In genomic region chr19:4628819-4629218, GRCm38 (mm10) we compare ENCODE assay signal across 9 mouse cellular contexts. TPM values are rescaled to one million over a fixed set of nuclear protein-coding genes. Genes with fewer than 3 reads are reported as not detected.
A peak's percentile ranks its signal among the peaks of the same experiment; 100 is the strongest.
DNase-seq lines count a peak whose midpoint lies in the region; ATAC-seq and TF ChIP-seq lines count a peak whose summit lies in the region.
"Had no signal": no experiment of that assay in that cellular context is flagged by ENCODE, and none has a peak within 500 bp of the region (broad histone marks: within the 10 kb centered on the region; RNA-seq: fewer than 3 reads in every experiment).

No protein-coding gene starts in this region.

- H3K4me3 ChIP-seq in left cerebral cortex, adult 2 months = no peak overlapping the region
- H3K4me3 ChIP-seq in MEL (ENCODE audit: control insufficient read depth in 1 of 2, insufficient read depth in 1 of 2, low read depth in 2 of 2, low read length in 2 of 2) = no peak overlapping the region

- peaks cover 0 to 6% of the 10 kb centered on the region in 2 experiments; a peak in 2 of 4 replicates for H3K36me3 ChIP-seq in MEL (ENCODE audit: control insufficient read depth in 1 of 2, insufficient read depth in 2 of 2, low read length in 2 of 2)

- intact Hi-C loops in left cerebral cortex, adult 2 months (cut with DNase I) = loop anchor here (1.0 to 5.0 kb wide), 4 partner anchors 114 to 333 kb away; partner anchors contain the start of genes Bbs1, Ccdc87, Ccs and Mrpl11
- intact Hi-C loops in heart, postnatal 14 days (cut with DNase I) = loop anchor here (5.0 kb wide), 3 partner anchors 223 to 373 kb away; partner anchors contain the start of gene Bbs1
- intact Hi-C loops in left cerebral cortex, postnatal 25 days (cut with DNase I) = loop anchor here (2.0 kb wide), 1 partner anchor 278 kb away; the partner anchor contains the start of gene Bbs1

- no peak for TF ChIP-seq EP300 in MEL (IDR thresholded peaks at IDR 0.05; ENCODE audit: low read depth in 1 of 2, low read length in 2 of 2)

- no peak for TF ChIP-seq POLR2A in MEL (IDR thresholded peaks at IDR 0.05; ENCODE audit: control insufficient read depth in 1 of 2, insufficient read depth in 1 of 2, low read depth in 1 of 2, low read length in 2 of 2, poor library complexity in 1 of 2)

- no peak overlapping the region for H3K27ac ChIP-seq in left cerebral cortex, adult 2 months
- no peak overlapping the region for H3K27ac ChIP-seq in MEL (ENCODE audit: control insufficient read depth, low read depth, low read length)
- H3K27ac ChIP-seq: macrophage had no signal

- H3K79me2 ChIP-seq in MEL (ENCODE audit: control insufficient read depth, insufficient read depth, low read length, poor library complexity) = peaks cover 18% of the 10 kb centered on the region

- peak; percentile 81 for TF ChIP-seq CTCF in left cerebral cortex, adult 2 months (IDR thresholded peaks at IDR 0.05)
- peak; percentile 62 to 73 (median 63) for TF ChIP-seq CTCF in MEL (IDR thresholded peaks at IDR 0.05 in 2 of 3, conservative IDR thresholded peaks at IDR 0.05 in 1 of 3; ENCODE audit: control insufficient read depth in 1 of 3, insufficient read depth in 1 of 3, low read depth in 2 of 3, low read length in 3 of 3, poor library complexity in 1 of 3, severe bottlenecking in 1 of 3)

- no peaks in the 10 kb centered on the region for H3K9me3 ChIP-seq in MEL (replicated peaks; ENCODE audit: insufficient read depth, low read length)

- ATAC-seq in monocyte, adult 5-6 weeks (replicated peaks; ENCODE audit: insufficient number of reproducible peaks, low FRiP score, low TSS enrichment, poor library complexity, severe bottlenecking) = peak; percentile 44

- TF ChIP-seq RAD21 in MEL (IDR thresholded peaks at IDR 0.05; ENCODE audit: low read depth, low read length) = peak; percentile 70

- peak; percentile 75 to 77 for DNase-seq in left cerebral cortex, adult 2 months (ENCODE audit: extremely low spot score in 1 of 2, low spot score in 2 of 2)
- no peak for DNase-seq in left cerebral cortex, adult 11 months (ENCODE audit: low spot score)
- peak; percentile 82 for DNase-seq in MEL (ENCODE audit: low read depth, low spot score)
- DNase-seq in cerebellum, adult 9-11 months = peak; percentile 81
- DNase-seq in heart, postnatal 14 days = peak; percentile 68 to 79
- DNase-seq in left cerebral cortex, postnatal 25 days (ENCODE audit: low spot score in 2 of 2) = peak; percentile 68 to 72
- peak; percentile 34 to 37 for DNase-seq in thymus, postnatal 36 days

- H3K27me3 ChIP-seq in MEL (ENCODE audit: control insufficient read depth in 1 of 2, insufficient read depth in 2 of 2, low read length in 2 of 2) = no peaks in the 10 kb centered on the region

- H3K4me1 ChIP-seq in MEL (ENCODE audit: control insufficient read depth in 1 of 2, insufficient read depth in 2 of 2, low read length in 2 of 2) = peaks cover 0 to 13% of the 10 kb centered on the region in 2 experiments; a peak in 3 of 4 replicates

- no peak overlapping the region for H3K9ac ChIP-seq in MEL (ENCODE audit: control insufficient read depth, low read depth, low read length, poor library complexity, severe bottlenecking)

TF ChIP-seq in MEL, 35 proteins besides CTCF, POLR2A, EP300 and RAD21:
- no peak for TF ChIP-seq ETS1 (IDR thresholded peaks at IDR 0.05; ENCODE audit: low read depth, low read length)
- TF ChIP-seq SIN3A (IDR thresholded peaks at IDR 0.05; ENCODE audit: low read length) = no peak; the same call in 1 of the 2 replicates
- TF ChIP-seq GABPA (IDR thresholded peaks at IDR 0.05; ENCODE audit: low read depth, low read length) = no peak
- TF ChIP-seq MYB (IDR thresholded peaks at IDR 0.05; ENCODE audit: low read depth, low read length) = no peak
- TF ChIP-seq ZKSCAN1 (IDR thresholded peaks at IDR 0.05; ENCODE audit: low read depth, low read length) = no peak
- TF ChIP-seq ELF1 (IDR thresholded peaks at IDR 0.05; ENCODE audit: low read depth, low read length) = no peak
- no peak for TF ChIP-seq USF2 (IDR thresholded peaks at IDR 0.05; ENCODE audit: borderline replicate concordance in 1 of 2, insufficient read depth in 1 of 2, low read depth in 1 of 2, low read length in 2 of 2)
- TF ChIP-seq POLR2AphosphoS5 (IDR thresholded peaks at IDR 0.05; ENCODE audit: borderline replicate concordance, low read depth, low read length) = no peak
- no peak for TF ChIP-seq E2F4 (IDR thresholded peaks at IDR 0.05; ENCODE audit: borderline replicate concordance, low read depth, low read length)
- no peak for TF ChIP-seq NELFE (IDR thresholded peaks at IDR 0.05; ENCODE audit: low read depth, low read length)
- no peak for TF ChIP-seq ZNF384 (IDR thresholded peaks at IDR 0.05; ENCODE audit: low read depth, low read length)
- no peak for TF ChIP-seq JUND (IDR thresholded peaks at IDR 0.05; ENCODE audit: low read depth, low read length)
- no peak for TF ChIP-seq TBP (IDR thresholded peaks at IDR 0.05; ENCODE audit: low read depth, low read length)
- TF ChIP-seq HCFC1 (IDR thresholded peaks at IDR 0.05; ENCODE audit: low read depth, low read length) = no peak
- no peak for TF ChIP-seq MAFK (IDR thresholded peaks at IDR 0.05; ENCODE audit: borderline replicate concordance, low read depth, low read length)
- no peak for TF ChIP-seq MAX (IDR thresholded peaks at IDR 0.05; ENCODE audit: low read length)
- no peak for TF ChIP-seq GATA1 (IDR thresholded peaks at IDR 0.05; ENCODE audit: low read depth, low read length)
- peak; percentile 36 for TF ChIP-seq ZC3H11A (IDR thresholded peaks at IDR 0.05; ENCODE audit: low read depth, low read length)
- TF ChIP-seq CHD1 (IDR thresholded peaks at IDR 0.05; ENCODE audit: low read depth, low read length) = no peak
- TF ChIP-seq MEF2A (IDR thresholded peaks at IDR 0.05; ENCODE audit: extremely low read depth, insufficient replicate concordance, low read depth, low read length, poor library complexity, severe bottlenecking) = no peak
- peak; percentile 68 for TF ChIP-seq SMC3 (IDR thresholded peaks at IDR 0.05; ENCODE audit: low read depth, low read length)
- no peak for TF ChIP-seq MXI1 (IDR thresholded peaks at IDR 0.05; ENCODE audit: low read depth, low read length)
- no peak for TF ChIP-seq MYC (IDR thresholded peaks at IDR 0.05; ENCODE audit: low read depth, low read length)
- TF ChIP-seq POLR2AphosphoS2 (IDR thresholded peaks at IDR 0.05; ENCODE audit: low read length) = 0 out of 2 replicates have a peak, but pooled peaks have one; percentile 12
- peak; percentile 53; the same call in 1 of the 2 replicates for TF ChIP-seq MAZ (IDR thresholded peaks at IDR 0.05; ENCODE audit: low read depth, low read length)

RNA-seq across cellular contexts. Expression of gene Rce1, which starts 3.4 kb away (rescaled TPM):
- 10 to 100 TPM; 26.4 to 30.6 TPM for total RNA-seq in left cerebral cortex, adult 2 months (2021)
- 37.1 and 43.1 TPM in 2 replicates for total RNA-seq in MEL (2012; rRNA removed)
- 10 to 100 TPM in 1 of 2 experiments, not detected in 1; 67.8 TPM for polyA plus RNA-seq in MEL (2012; ENCODE audit: insufficient read depth in 1 of 2, insufficient read length in 2 of 2, low read depth in 1 of 2, low replicate concordance in 2 of 2, missing spikeins in 1 of 2)
- total RNA-seq in heart, postnatal 14 days (2021) = 10 to 100 TPM; 10.6 to 12.4 TPM
- total RNA-seq in left cerebral cortex, postnatal 25 days (2021) = 10 to 100 TPM; 25.1 to 26.1 TPM
- total RNA-seq in monocyte, adult 5-6 weeks (2017) = 16.7 to 27.3 TPM (median 27.2 TPM) in 3 replicates

RNA-seq across cellular contexts. Expression of gene Lrfn4, which starts 13.4 kb away (rescaled TPM):
- 10 to 100 TPM; 41.2 to 44.9 TPM for total RNA-seq in left cerebral cortex, adult 2 months (2021)
- total RNA-seq in MEL (2012; rRNA removed) = 11.5 and 14.0 TPM in 2 replicates
- 10 to 100 TPM in 1 of 2 experiments, not detected in 1; 17.5 TPM for polyA plus RNA-seq in MEL (2012; ENCODE audit: insufficient read depth in 1 of 2, insufficient read length in 2 of 2, low read depth in 1 of 2, low replicate concordance in 2 of 2, missing spikeins in 1 of 2)
- total RNA-seq in heart, postnatal 14 days (2021) = 10 to 100 TPM; 10.0 to 11.5 TPM
- total RNA-seq in left cerebral cortex, postnatal 25 days (2021) = 10 to 100 TPM; 47.2 to 47.3 TPM
- not detected in 3 replicates for total RNA-seq in monocyte, adult 5-6 weeks (2017)

Comparison
In these comparisons a context has a peak if more than half of its experiments do, and no peak if none do; other contexts are left out.
1. RNA of gene Lrfn4, which starts 13.4 kb away (total RNA-seq): 47.2 to 47.3 TPM in left cerebral cortex, postnatal 25 days, 41.2 to 44.9 TPM in left cerebral cortex, adult 2 months, 11.5 to 14.0 TPM in MEL and 10.0 to 11.5 TPM in heart, postnatal 14 days; not detected in monocyte, adult 5-6 weeks; every median in the first group is over 10 times any median in the second.